Mouse (Mus musculus) limb, embryonic 14.5 days (tissue): Measurements from ENCODE around the gene Hfm1. TPM values are rescaled to one million over a fixed set of nuclear protein-coding genes. Genes with fewer than 3 reads are reported as not detected.

ENCODE experiments used
- ATAC-seq: fragments of 200-750 bp; cut with Nextera tagmentation; 2 replicates; pipeline ENCODE4 v1.8.0; 2017; ENCODE audit warnings: low read depth, moderate number of reproducible peaks, moderate TSS enrichment; ENCODE audit not compliant: low FRiP score
- DNase-seq: peaks from one replicate; pipeline ENCODE4 v3.0.0-alpha.2; 2015; ENCODE audit warnings: low spot score
- H3K27ac ChIP-seq: fragments of 300-500 bp; sonication (generic); replicated peaks from 2 replicates; pipeline ENCODE4 v1.5.1; 2014; ENCODE audit warnings: low read depth, mild to moderate bottlenecking, low read length, moderate library complexity, mixed read lengths
- H3K27me3 ChIP-seq: fragments of 300-500 bp; sonication (generic); 2 replicates; pipeline ENCODE4 v1.6.1; 2014; ENCODE audit warnings: low read length, mixed read lengths; ENCODE audit not compliant: control insufficient read depth, insufficient read depth
- H3K36me3 ChIP-seq: fragments of 300-500 bp; sonication (generic); 2 replicates; pipeline ENCODE4 v1.6.1; 2014; ENCODE audit warnings: mild to moderate bottlenecking, low read length, moderate library complexity, mixed read lengths; ENCODE audit not compliant: control insufficient read depth, insufficient read depth
- H3K4me1 ChIP-seq: fragments of 300-500 bp; sonication (generic); 2 replicates; pipeline ENCODE4 v1.6.1; 2014; ENCODE audit warnings: antibody characterized with exemption, low read length, mixed read lengths; ENCODE audit not compliant: control insufficient read depth, insufficient read depth
- H3K4me2 ChIP-seq: fragments of 300-500 bp; sonication (generic); replicated peaks from 2 replicates; pipeline ENCODE4 v1.6.1; 2014; ENCODE audit warnings: low read depth, mild to moderate bottlenecking, low read length, moderate library complexity; ENCODE audit not compliant: severe bottlenecking
- H3K4me3 ChIP-seq: fragments of 300-500 bp; sonication (generic); replicated peaks from 2 replicates; pipeline ENCODE4 v1.5.1; 2014; ENCODE audit warnings: low read length
- H3K9ac ChIP-seq: fragments of 300-500 bp; sonication (generic); 2 replicates; pipeline ENCODE4 v1.6.1; 2014; ENCODE audit warnings: mild to moderate bottlenecking, low read depth, low read length, moderate library complexity; ENCODE audit not compliant: severe bottlenecking
- H3K9me3 ChIP-seq: fragments of 300-500 bp; sonication (generic); 2 replicates; pipeline ENCODE4 v1.6.1; 2016; ENCODE audit warnings: low read length; ENCODE audit not compliant: control insufficient read depth
- POLR2A ChIP-seq: fragments of 200-500 bp; IDR thresholded peaks from 2 replicates; pipeline ENCODE4 v1.8.0; 2012; ENCODE audit warnings: inconsistent platforms, mild to moderate bottlenecking, moderate library complexity, borderline replicate concordance; ENCODE audit not compliant: insufficient read depth, insufficient read length; ENCODE audit errors: extremely low read depth
- WGBS: fragments of 180-500 bp; shearing (Covaris S2); extraction: QIAGEN DNeasy Blood & Tissue Kit; methylation state at CpG from one replicate; pipeline ENCODE4 v1.1.7; 2014; 5-methylcytosine and 5-hydroxymethylcytosine counted together
- polyA plus RNA-seq, 2 experiments: library from polyadenylated mRNA; depleted of rRNA in 1 of 2; stranded (reverse) in 1 of 2; unstranded in 1 of 2; fragments of >200 nt; fragmentation: Nextera tagmentation in 1 of 2; extraction: Ambion mirVana in 1 of 2; gene quantifications; 2 replicates each; pipeline versions ENCODE4 v1.2.1 to v1.2.3; 2012 to 2014

Hfm1 gene
- polyA plus RNA-seq, 2 experiments: 1.3 to 1.9 TPM

- H3K36me3 ChIP-seq: no peaks in the 10 kb centered on the region
- 73% methylated on average over 6 of the region's 6 CpGs for WGBS
- H3K4me3 ChIP-seq: no peak overlapping the region
- no peak overlapping the region for H3K27ac ChIP-seq
- peaks cover 7% of the 10 kb centered on the region; the same call in 1 of the 2 replicates for H3K27me3 ChIP-seq
- ATAC-seq (no peak), DNase-seq (no peak)
- no peak overlapping the region for H3K4me2 ChIP-seq
- no peaks in the 10 kb centered on the region for H3K4me1 ChIP-seq
- H3K9me3 ChIP-seq: no peaks in the 10 kb centered on the region
- TF ChIP-seq POLR2A: no peak
- H3K9ac ChIP-seq: no peak overlapping the region
These were observed 111.5 kb downstream of the Hfm1 start for GRCm38 (mm10) chr5:106814611-106815010.

GRCm38 (mm10) chr5:106803094-106803493 is 123.0 kb downstream of the Hfm1 start:
- Histone ChIP-seq H3K9ac (no peak overlapping the region), H3K9me3 (no peaks in the 10 kb centered on the region), H3K27ac (no peak overlapping the region), H3K27me3 (no peaks in the 10 kb centered on the region), H3K36me3 (no peaks in the 10 kb centered on the region), H3K4me1 (peaks cover 4% of the 10 kb centered on the region; the same call in 1 of the 2 replicates), H3K4me3 (no peak overlapping the region), H3K4me2 (no peak overlapping the region)
- TF ChIP-seq POLR2A: no peak
- ATAC-seq: no peak
- WGBS: 3% methylated on average over 10 of the region's 12 CpGs
- DNase-seq: peak; percentile 19

GRCm38 (mm10) chr5:106801886-106802798 is 124.0 kb downstream of the Hfm1 start:
- Histone ChIP-seq H3K4me1 (peaks cover 4% of the 10 kb centered on the region; the same call in 1 of the 2 replicates), H3K27ac (no peak overlapping the region), H3K9ac (no peak overlapping the region), H3K36me3 (no peaks in the 10 kb centered on the region), H3K4me2 (peak overlapping the region; percentile 58), H3K4me3 (peak overlapping the region; percentile 24), H3K27me3 (no peaks in the 10 kb centered on the region), H3K9me3 (no peaks in the 10 kb centered on the region)
- ATAC-seq (peak; percentile 64), DNase-seq (peak; percentile 91)
- 7% methylated on average over 32 of the region's 32 CpGs for WGBS
- TF ChIP-seq POLR2A: no peak

- 18% methylated on average over 9 of the region's 9 CpGs for WGBS
- TF ChIP-seq POLR2A: no peak
- H3K9ac ChIP-seq: no peak overlapping the region
- H3K4me3 ChIP-seq: no peak overlapping the region
- no peak for ATAC-seq
- DNase-seq: no peak
- H3K27me3 ChIP-seq: no peaks in the 10 kb centered on the region
- no peaks in the 10 kb centered on the region for H3K36me3 ChIP-seq
- no peak overlapping the region for H3K4me2 ChIP-seq
- no peaks in the 10 kb centered on the region for H3K9me3 ChIP-seq
- peaks cover 4% of the 10 kb centered on the region; the same call in 1 of the 2 replicates for H3K4me1 ChIP-seq
- H3K27ac ChIP-seq: no peak overlapping the region
These were observed 124.8 kb downstream of the Hfm1 start for GRCm38 (mm10) chr5:106801215-106801863.

- no peak overlapping the region for H3K27ac ChIP-seq
- no peak overlapping the region for H3K4me2 ChIP-seq
- no peaks in the 10 kb centered on the region for H3K27me3 ChIP-seq
- WGBS: 71% methylated on average over 5 of the region's 5 CpGs
- H3K9me3 ChIP-seq: no peaks in the 10 kb centered on the region
- DNase-seq: no peak
- no peak overlapping the region for H3K9ac ChIP-seq
- no peak overlapping the region for H3K4me3 ChIP-seq
- no peaks in the 10 kb centered on the region for H3K36me3 ChIP-seq
- TF ChIP-seq POLR2A: no peak
- H3K4me1 ChIP-seq: peaks cover 4% of the 10 kb centered on the region; the same call in 1 of the 2 replicates
- ATAC-seq: no peak
These were observed 128.2 kb downstream of the Hfm1 start for GRCm38 (mm10) chr5:106797896-106798295.
